Mouse (Mus musculus): ENCODE data around the gene Litaf. TPM values are rescaled to one million over a fixed set of nuclear protein-coding genes. Genes with fewer than 3 reads are reported as not detected.

The Litaf gene
- total and polyA plus RNA-seq, 3 experiments: 97.5 to 178 (median 154) TPM

- Histone ChIP-seq H3K27ac (ENCODE audit: insufficient read depth, low read depth) (no peak overlapping the region), H3K27me3 (replicated peaks) (no peaks in the 10 kb centered on the region), H3K9me3 (replicated peaks; ENCODE audit: low read length) (no peaks in the 10 kb centered on the region), H3K36me3 (replicated peaks in 1 of 2; ENCODE audit: control insufficient read depth in 1 of 2, insufficient read depth in 1 of 2, low read length in 1 of 2) (peaks cover 0 to 35% of the 10 kb centered on the region in 2 experiments), H3K79me2 (replicated peaks; ENCODE audit: control insufficient read depth, extremely low read depth, insufficient read depth, poor library complexity, severe bottlenecking) (no peaks in the 10 kb centered on the region), H3K4me1 (ENCODE audit: control insufficient read depth in 1 of 2, insufficient read depth in 2 of 2) (peaks cover 0 to 12% of the 10 kb centered on the region in 2 experiments; a peak in 2 of 4 replicates), H3K9ac (ENCODE audit: insufficient read depth, low read depth) (no peak overlapping the region), H3K4me3 (replicated peaks in 1 of 3; ENCODE audit: low read depth in 2 of 3, low read length in 2 of 3, poor library complexity in 1 of 3) (no peak overlapping the region), H3K4me2 (ENCODE audit: insufficient read depth, low read depth, poor library complexity, severe bottlenecking) (no peak overlapping the region)
- in situ Hi-C loops (cut with MboI; ENCODE audit: low pct_ligation_motif_present, low pct_unique_long_range_greater_than_20kb, low sequenced_read_pairs) (no loop called here), dilution Hi-C loops (cut with MboI; ENCODE audit: extremely low pct_ligation_motif_present, extremely low pct_unique_long_range_greater_than_20kb, low sequenced_read_pairs) (no loop called here)
- DNase-seq (ENCODE audit: extremely low read depth): no peak
- TF ChIP-seq UBTF (IDR thresholded peaks at IDR 0.05; ENCODE audit: low read depth, low read length) (no peak), NRF1 (IDR thresholded peaks at IDR 0.05; ENCODE audit: low read depth, low read length) (no peak), USF2 (conservative IDR thresholded peaks at IDR 0.05; ENCODE audit: low read depth, low read length) (no peak), CHD1 (IDR thresholded peaks at IDR 0.05; ENCODE audit: low read depth, low read length) (no peak), IRF4 (IDR thresholded peaks at IDR 0.05; ENCODE audit: low read depth, low read length) (no peak), ELF1 (IDR thresholded peaks at IDR 0.05; ENCODE audit: low read depth, low read length) (no peak), EP300 (IDR thresholded peaks at IDR 0.05; ENCODE audit: low read length) (no peak)
Measured at GRCm38 (mm10) chr16:11028206-11028605, 37.8 kb downstream of the Litaf start.

- DNase-seq (ENCODE audit: extremely low read depth): no peak
- Histone ChIP-seq H3K27ac (ENCODE audit: insufficient read depth, low read depth) (no peak overlapping the region), H3K4me2 (ENCODE audit: insufficient read depth, low read depth, poor library complexity, severe bottlenecking) (no peak overlapping the region), H3K9ac (ENCODE audit: insufficient read depth, low read depth) (no peak overlapping the region), H3K4me1 (ENCODE audit: control insufficient read depth in 1 of 2, insufficient read depth in 2 of 2) (peaks cover 2 to 12% of the 10 kb centered on the region in 2 experiments; a peak in 1 of 4 replicates), H3K27me3 (replicated peaks) (no peaks in the 10 kb centered on the region), H3K9me3 (replicated peaks; ENCODE audit: low read length) (no peaks in the 10 kb centered on the region), H3K36me3 (replicated peaks in 1 of 2; ENCODE audit: control insufficient read depth in 1 of 2, insufficient read depth in 1 of 2, low read length in 1 of 2) (peaks cover 0 to 6% of the 10 kb centered on the region in 2 experiments), H3K79me2 (replicated peaks; ENCODE audit: control insufficient read depth, extremely low read depth, insufficient read depth, poor library complexity, severe bottlenecking) (no peaks in the 10 kb centered on the region), H3K4me3 (replicated peaks in 1 of 3; ENCODE audit: low read depth in 2 of 3, low read length in 2 of 3, poor library complexity in 1 of 3) (no peak overlapping the region)
- dilution Hi-C loops (cut with MboI; ENCODE audit: extremely low pct_ligation_motif_present, extremely low pct_unique_long_range_greater_than_20kb, low sequenced_read_pairs): no loop called here
- in situ Hi-C loops (cut with MboI; ENCODE audit: low pct_ligation_motif_present, low pct_unique_long_range_greater_than_20kb, low sequenced_read_pairs): no loop called here
- TF ChIP-seq USF2 (conservative IDR thresholded peaks at IDR 0.05; ENCODE audit: low read depth, low read length) (no peak), TBP (conservative IDR thresholded peaks at IDR 0.05; ENCODE audit: low read depth, low read length) (no peak), CHD2 (IDR thresholded peaks at IDR 0.05; ENCODE audit: low read length) (no peak)
Measured at GRCm38 (mm10) chr16:11024841-11025240, 41.1 kb downstream of the Litaf start.

GRCm38 (mm10) chr16:11023618-11024017 lies 42.3 kb downstream of the Litaf start:
- Histone ChIP-seq H3K4me2 (ENCODE audit: insufficient read depth, low read depth, poor library complexity, severe bottlenecking) (no peak overlapping the region), H3K36me3 (replicated peaks in 1 of 2; ENCODE audit: control insufficient read depth in 1 of 2, insufficient read depth in 1 of 2, low read length in 1 of 2) (no peaks in the 10 kb centered on the region), H3K27me3 (replicated peaks) (no peaks in the 10 kb centered on the region), H3K27ac (ENCODE audit: insufficient read depth, low read depth) (no peak overlapping the region), H3K4me3 (replicated peaks in 1 of 3; ENCODE audit: low read depth in 2 of 3, low read length in 2 of 3, poor library complexity in 1 of 3) (no peak overlapping the region), H3K4me1 (ENCODE audit: control insufficient read depth in 1 of 2, insufficient read depth in 2 of 2) (peaks cover 2 to 17% of the 10 kb centered on the region in 2 experiments), H3K9me3 (replicated peaks; ENCODE audit: low read length) (no peaks in the 10 kb centered on the region), H3K79me2 (replicated peaks; ENCODE audit: control insufficient read depth, extremely low read depth, insufficient read depth, poor library complexity, severe bottlenecking) (no peaks in the 10 kb centered on the region), H3K9ac (ENCODE audit: insufficient read depth, low read depth) (no peak overlapping the region)
- dilution Hi-C loops (cut with MboI; ENCODE audit: extremely low pct_ligation_motif_present, extremely low pct_unique_long_range_greater_than_20kb, low sequenced_read_pairs) (no loop called here), in situ Hi-C loops (cut with MboI; ENCODE audit: low pct_ligation_motif_present, low pct_unique_long_range_greater_than_20kb, low sequenced_read_pairs) (no loop called here)
- DNase-seq (ENCODE audit: extremely low read depth): no peak
- no peak for TF ChIP-seq CHD2 (IDR thresholded peaks at IDR 0.05; ENCODE audit: low read length)
- no peak for TF ChIP-seq MEF2A (IDR thresholded peaks at IDR 0.05; ENCODE audit: borderline replicate concordance, low read depth, low read length)
- no peak for TF ChIP-seq ZC3H11A (IDR thresholded peaks at IDR 0.05; ENCODE audit: low read depth, low read length)
- TF ChIP-seq ZNF384 (IDR thresholded peaks at IDR 0.05; ENCODE audit: low read depth, low read length): no peak
- no peak for TF ChIP-seq SMC3 (IDR thresholded peaks at IDR 0.05; ENCODE audit: low read depth, low read length)
- TF ChIP-seq JUN (IDR thresholded peaks at IDR 0.05; ENCODE audit: insufficient read depth, low read depth, low read length): no peak
- TF ChIP-seq MAX (IDR thresholded peaks at IDR 0.05; ENCODE audit: low read length): no peak
